Mouse (Mus musculus): ENCODE data around the gene Ndufa6.
"Not testable (repeated sequence)": the region's sequence is repeated elsewhere in the genome, so short reads cannot be mapped to it uniquely, and the experiment has no call there.

Ndufa6 gene

GRCm38 (mm10) chr15:82354126-82354945 lies at the start of gene Ndufa6:
Gene Ndufa6 (minus strand): TSS chr15:82354322.
- DNase-seq (ENCODE audit: low read depth, low spot score) = peak; percentile 95

- no peak for DNase-seq (ENCODE audit: low read depth, low spot score)
Observed at GRCm38 (mm10) chr15:82403606-82404005, 49.5 kb upstream of the Ndufa6 start.

GRCm38 (mm10) chr15:82402741-82403140 lies 48.6 kb upstream of the Ndufa6 start:
- no peak for DNase-seq (ENCODE audit: low read depth, low spot score)

- no peak for DNase-seq (ENCODE audit: low read depth, low spot score)
Observed at GRCm38 (mm10) chr15:82402106-82402505, 48.0 kb upstream of the Ndufa6 start.

GRCm38 (mm10) chr15:82401516-82401915 lies 47.4 kb upstream of the Ndufa6 start:
- DNase-seq (ENCODE audit: low read depth, low spot score) = no peak

GRCm38 (mm10) chr15:82395955-82396354 lies 41.8 kb upstream of the Ndufa6 start:
- not testable (repeated sequence) for DNase-seq (ENCODE audit: low read depth, low spot score)

- DNase-seq (ENCODE audit: low read depth, low spot score) = not testable (repeated sequence)
Observed at GRCm38 (mm10) chr15:82393922-82394321, 39.8 kb upstream of the Ndufa6 start, which contains the start of gene Cyp2d11. Gene Cyp2d11 (minus strand): TSS chr15:82394022.

GRCm38 (mm10) chr15:82389916-82390315 lies 35.8 kb upstream of the Ndufa6 start:
- DNase-seq (ENCODE audit: low read depth, low spot score) = not testable (repeated sequence)

GRCm38 (mm10) chr15:82385729-82386128 lies 31.6 kb upstream of the Ndufa6 start:
- DNase-seq (ENCODE audit: low read depth, low spot score) = no peak

- DNase-seq (ENCODE audit: low read depth, low spot score) = no peak
Observed at GRCm38 (mm10) chr15:82382441-82382840, 28.3 kb upstream of the Ndufa6 start.

GRCm38 (mm10) chr15:82380714-82381062 lies 26.6 kb upstream of the Ndufa6 start:
- DNase-seq (ENCODE audit: low read depth, low spot score) = no peak

- DNase-seq (ENCODE audit: low read depth, low spot score) = no peak
Observed at GRCm38 (mm10) chr15:82379871-82380713, 26.0 kb upstream of the Ndufa6 start, which contains the start of gene Cyp2d22. Gene Cyp2d22 (minus strand): TSS chr15:82380260.

GRCm38 (mm10) chr15:82379511-82379870 lies 25.4 kb upstream of the Ndufa6 start:
- DNase-seq (ENCODE audit: low read depth, low spot score) = no peak

GRCm38 (mm10) chr15:82378261-82379180 lies 24.4 kb upstream of the Ndufa6 start:
- no peak for DNase-seq (ENCODE audit: low read depth, low spot score)

- no peak for DNase-seq (ENCODE audit: low read depth, low spot score)
Observed at GRCm38 (mm10) chr15:82377701-82378100, 23.6 kb upstream of the Ndufa6 start.

GRCm38 (mm10) chr15:82376393-82377138 lies 22.4 kb upstream of the Ndufa6 start:
- no peak for DNase-seq (ENCODE audit: low read depth, low spot score)

GRCm38 (mm10) chr15:82375855-82376254 lies 21.7 kb upstream of the Ndufa6 start:
- DNase-seq (ENCODE audit: low read depth, low spot score) = no peak

- no peak for DNase-seq (ENCODE audit: low read depth, low spot score)
Observed at GRCm38 (mm10) chr15:82374437-82374836, 20.3 kb upstream of the Ndufa6 start.

- DNase-seq (ENCODE audit: low read depth, low spot score) = no peak
Observed at GRCm38 (mm10) chr15:82372991-82373390, 18.9 kb upstream of the Ndufa6 start.

- DNase-seq (ENCODE audit: low read depth, low spot score) = no peak
Observed at GRCm38 (mm10) chr15:82372446-82372845, 18.3 kb upstream of the Ndufa6 start.

GRCm38 (mm10) chr15:82368851-82369250 lies 14.7 kb upstream of the Ndufa6 start:
- no peak for DNase-seq (ENCODE audit: low read depth, low spot score)
